Mouse (Mus musculus) liver, embryonic 14.5 days (tissue): ENCODE measurements around the gene Kcnk2.

Experiments used
- CTCF ChIP-seq: IDR thresholded peaks from 2 replicates; pipeline ENCODE4 v1.5.1; 2016; ENCODE audit warnings: antibody characterized with exemption, low read depth, control low read depth
- EP300 ChIP-seq: IDR thresholded peaks from 2 replicates; pipeline ENCODE4 v1.6.1; 2016; ENCODE audit warnings: antibody characterized with exemption, low read depth

- TF ChIP-seq CTCF (peak; percentile 57), EP300 (no peak)
These were observed 148.9 kb downstream of the Kcnk2 start for GRCm38 (mm10) chr1:189253207-189253606.
